Mouse (Mus musculus) skeletal muscle tissue, postnatal 0 days (tissue): ENCODE results near the gene Wrnip1. TPM values are rescaled to one million over a fixed set of nuclear protein-coding genes. Genes with fewer than 3 reads are reported as not detected.

Experiments
- polyA plus RNA-seq: library from polyadenylated mRNA; unstranded; fragments of >200 nt; fragmentation: Nextera tagmentation; extraction: Ambion mirVana; gene quantifications from 2 replicates; pipeline ENCODE4 v1.2.1, GENCODE M21; 2015

The Wrnip1 gene
- polyA plus RNA-seq: 18.9 and 21.7 TPM in 2 replicates

GRCm38 (mm10) chr13:32801693-32802221, at the start of gene Wrnip1:
TSS of gene Wrnip1 (plus strand) at chr13:32802038.

GRCm38 (mm10) chr13:32783816-32784215, 18.0 kb upstream of the Wrnip1 start, which contains the start of gene Mylk4:
TSS of gene Mylk4 (minus strand) at chr13:32783954.

GRCm38 (mm10) chr13:32802259-32803081, 632 bp downstream of the Wrnip1 start, which contains the start of gene D930007J09Rik:
TSS of gene D930007J09Rik (minus strand) at chr13:32802849.

GRCm38 (mm10) chr13:32850668-32851404, 49.0 kb downstream of the Wrnip1 start, which contains the start of gene Serpinb1a:
TSS of gene Serpinb1a (minus strand) at chr13:32851185.

Other genes starting within 250 kb of the Wrnip1 start
- gene Mylk4, start 18.1 kb upstream of the Wrnip1 start, polyA plus RNA-seq: 25.7 and 32.0 TPM in 2 replicates
- gene D930007J09Rik, start 811 bp downstream of the Wrnip1 start, polyA plus RNA-seq: not detected in 2 replicates
- 88.7 and 98.8 TPM in 2 replicates for gene Serpinb1a, start 49.1 kb downstream of the Wrnip1 start, polyA plus RNA-seq
- 0.45 and 0.79 TPM in 2 replicates for gene Serpinb1c, start 96.2 kb downstream of the Wrnip1 start, polyA plus RNA-seq
- gene Serpinb6b, start 163.2 kb downstream of the Wrnip1 start, polyA plus RNA-seq: 2.0 TPM in 2 replicates
- gene Serpinb9, start 201.2 kb downstream of the Wrnip1 start, polyA plus RNA-seq: 3.4 and 3.6 TPM in 2 replicates
- gene Serpinb9b, start 225.4 kb downstream of the Wrnip1 start, polyA plus RNA-seq: 0.18 and 0.28 TPM in 2 replicates